Mouse (Mus musculus): ENCODE results near the gene Gorasp1.

The Gorasp1 gene

DNA sequence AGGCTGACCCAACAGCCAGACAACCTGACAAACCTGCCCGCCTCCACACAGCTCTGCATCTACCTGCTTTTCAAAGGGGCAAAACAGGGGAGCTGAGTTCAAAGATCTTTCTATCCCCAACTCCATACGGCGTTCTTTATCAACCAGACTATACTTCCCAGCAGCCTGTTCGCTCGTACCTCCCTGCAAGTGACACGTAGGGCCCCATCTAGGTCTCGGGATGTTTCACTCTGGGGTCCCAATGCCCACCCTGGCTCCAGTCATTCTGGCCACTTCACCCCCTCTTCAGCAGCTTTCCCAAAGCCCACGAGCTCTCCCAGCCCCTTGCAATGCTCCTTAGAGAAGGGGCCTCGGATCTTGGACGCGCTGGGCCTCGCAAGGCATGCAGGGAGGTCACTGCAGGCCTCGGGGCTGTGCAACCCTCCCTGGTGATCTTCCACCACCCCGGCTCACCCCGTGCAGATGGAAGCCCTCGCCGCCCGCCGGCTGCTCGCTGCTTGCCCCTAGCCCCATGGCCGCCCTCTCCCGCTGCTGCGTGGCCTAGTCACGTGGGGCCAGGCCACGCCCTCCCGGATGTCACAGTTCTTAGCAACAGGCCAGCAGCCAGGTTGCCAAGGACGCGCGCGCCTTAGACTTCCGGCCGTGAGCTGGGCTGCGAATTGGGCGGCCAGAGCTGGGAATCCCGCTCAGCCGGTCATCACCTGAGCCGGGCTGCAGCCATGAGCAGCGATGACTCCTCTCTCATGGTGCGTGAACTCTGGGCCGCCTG is at the start of gene Gorasp1, which contains the start of gene Ttc21a:
Gene Gorasp1, minus strand, starts transcription at position 561 of the 769 bp plus-strand sequence.
Gene Ttc21a, plus strand, starts transcription at position 602 of the 769 bp plus-strand sequence.
- peak; percentile 67 for DNase-seq (ENCODE audit: low read depth, low spot score)

DNA sequence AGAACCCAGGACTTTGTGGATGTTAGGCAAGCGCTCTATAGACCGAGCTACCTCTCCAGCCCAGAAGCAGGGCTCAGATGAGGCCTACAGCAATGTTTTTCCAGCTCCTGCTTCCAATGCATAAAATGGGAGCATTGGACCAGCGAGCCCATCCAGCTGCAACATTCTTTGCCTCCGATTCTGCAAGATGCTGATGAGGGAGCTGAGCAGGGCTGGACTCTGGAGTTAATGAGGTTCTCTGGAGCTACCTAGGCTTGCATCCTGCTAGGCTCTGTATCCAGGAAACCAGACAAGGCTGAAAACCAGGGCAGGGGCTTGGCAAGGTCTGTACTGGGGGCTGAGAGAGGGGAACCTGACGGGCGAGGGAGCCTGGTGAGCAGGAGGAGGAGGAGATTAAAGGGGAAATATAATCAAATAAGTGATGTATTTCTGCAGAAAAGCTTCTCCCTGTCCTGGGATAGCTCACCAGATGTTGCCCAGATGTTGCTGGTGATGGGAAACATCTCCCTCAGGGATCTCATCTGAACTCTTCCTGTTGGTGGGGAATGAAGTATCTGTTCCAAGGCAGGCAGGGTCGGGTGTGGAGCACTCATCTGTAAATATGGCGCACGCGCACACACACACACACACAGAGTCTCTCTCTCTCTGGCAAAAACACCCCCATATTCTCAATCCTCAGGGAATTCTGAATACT is 48.7 kb upstream of the Gorasp1 start:
- DNase-seq (ENCODE audit: low read depth, low spot score): no peak

DNA sequence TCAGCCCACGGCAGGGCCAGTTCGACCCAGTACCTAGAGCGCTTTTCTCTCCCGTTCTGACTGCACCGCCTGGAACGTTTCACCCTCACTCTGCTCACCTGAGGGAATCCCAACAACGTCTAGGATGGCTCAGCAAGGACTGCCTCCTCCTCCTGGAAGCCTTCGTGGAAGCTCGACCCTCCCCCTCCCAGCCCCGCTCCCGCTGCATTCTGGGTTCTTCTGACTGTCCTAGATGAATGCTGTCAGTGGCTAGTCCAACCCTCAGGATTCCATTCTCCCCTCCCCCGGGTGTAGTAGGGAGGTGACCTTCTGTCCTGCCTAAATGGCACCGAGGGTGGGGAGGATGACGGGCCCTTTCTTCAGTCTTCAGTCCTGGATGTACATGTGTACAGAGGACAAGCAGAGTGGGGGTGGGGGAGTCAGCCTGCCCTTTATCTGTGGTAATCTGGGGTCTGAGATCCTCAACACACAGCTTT is 47.2 kb upstream of the Gorasp1 start, which contains the start of gene Csrnp1:
Gene Csrnp1, minus strand, starts transcription at position 123 of the 476 bp plus-strand sequence.
- DNase-seq (ENCODE audit: low read depth, low spot score): no peak

DNA sequence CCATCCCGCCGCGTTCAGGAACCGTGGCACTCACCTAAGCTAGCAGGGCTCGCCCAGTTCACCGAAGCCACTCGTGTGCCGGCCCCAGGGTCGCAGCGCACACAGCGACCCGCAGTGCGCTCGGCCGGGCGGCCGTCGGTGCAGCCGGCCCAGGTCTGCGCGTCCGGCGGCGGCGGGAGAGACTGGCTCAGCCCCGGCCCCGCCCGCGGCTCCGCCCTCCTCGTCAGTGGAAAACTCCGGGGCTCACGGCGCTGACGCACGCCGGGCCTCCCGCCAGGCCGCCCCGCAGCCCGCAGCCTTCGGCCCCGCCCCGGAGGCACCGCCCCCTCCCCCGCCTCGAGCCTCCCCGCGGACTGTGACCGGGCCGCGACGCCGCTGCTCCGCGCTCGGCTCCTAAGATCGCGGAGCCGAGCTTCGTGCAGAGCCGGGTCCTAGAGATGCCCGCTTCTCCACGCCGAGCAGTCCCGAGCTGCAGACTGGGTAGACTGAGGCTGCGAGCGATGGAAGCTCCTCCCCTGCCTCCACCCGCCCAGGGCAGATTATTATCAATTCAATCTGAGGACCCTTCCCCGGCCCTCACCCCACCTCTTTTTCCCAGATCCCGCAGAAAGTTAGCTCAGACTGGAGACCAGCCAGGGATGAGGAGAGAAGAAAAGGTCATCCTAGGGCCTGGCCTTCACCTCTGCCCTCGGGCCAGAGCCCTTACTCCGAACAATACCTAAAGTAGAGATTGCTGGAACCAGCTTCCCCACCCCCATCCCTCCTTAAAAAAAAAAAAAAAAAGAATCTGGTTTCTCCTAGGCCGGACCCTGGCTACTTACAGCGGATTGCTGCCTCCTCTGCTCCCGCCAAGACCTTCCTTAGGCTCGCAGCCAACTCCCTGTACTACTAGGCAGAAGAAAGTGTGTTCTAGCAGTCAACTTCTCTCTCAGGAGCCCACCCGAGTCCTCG is 46.5 kb upstream of the Gorasp1 start:
- no peak for DNase-seq (ENCODE audit: low read depth, low spot score)

DNA sequence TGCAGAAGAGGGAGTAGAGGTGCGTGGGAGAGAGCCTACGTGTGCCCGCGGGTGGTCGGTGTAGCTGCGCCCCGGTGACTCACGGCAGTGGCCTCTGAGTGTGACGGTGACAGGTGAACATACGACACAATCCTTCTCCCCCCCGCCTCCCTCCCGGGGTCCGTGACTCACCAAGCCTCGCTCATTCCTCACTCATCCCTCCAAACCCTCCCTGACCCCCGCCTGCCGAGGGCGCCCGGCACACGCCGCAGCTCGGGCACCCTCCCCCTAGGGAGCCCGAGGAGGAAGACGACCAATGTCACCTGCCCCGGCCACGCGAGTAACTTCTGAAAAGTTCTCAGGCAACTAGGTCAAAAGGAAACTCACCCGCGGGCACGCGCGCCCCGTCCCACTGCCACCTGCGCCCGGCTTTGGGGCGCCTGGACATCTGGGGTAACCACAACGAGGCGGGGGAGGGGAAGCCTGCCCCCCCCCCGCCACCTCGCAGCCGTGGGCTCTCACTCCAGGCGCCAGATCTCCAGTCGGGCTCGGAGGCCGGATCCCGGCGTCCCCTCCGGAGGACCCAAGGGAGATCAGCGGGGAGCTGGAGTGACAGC is 45.7 kb upstream of the Gorasp1 start:
- no peak for DNase-seq (ENCODE audit: low read depth, low spot score)

DNA sequence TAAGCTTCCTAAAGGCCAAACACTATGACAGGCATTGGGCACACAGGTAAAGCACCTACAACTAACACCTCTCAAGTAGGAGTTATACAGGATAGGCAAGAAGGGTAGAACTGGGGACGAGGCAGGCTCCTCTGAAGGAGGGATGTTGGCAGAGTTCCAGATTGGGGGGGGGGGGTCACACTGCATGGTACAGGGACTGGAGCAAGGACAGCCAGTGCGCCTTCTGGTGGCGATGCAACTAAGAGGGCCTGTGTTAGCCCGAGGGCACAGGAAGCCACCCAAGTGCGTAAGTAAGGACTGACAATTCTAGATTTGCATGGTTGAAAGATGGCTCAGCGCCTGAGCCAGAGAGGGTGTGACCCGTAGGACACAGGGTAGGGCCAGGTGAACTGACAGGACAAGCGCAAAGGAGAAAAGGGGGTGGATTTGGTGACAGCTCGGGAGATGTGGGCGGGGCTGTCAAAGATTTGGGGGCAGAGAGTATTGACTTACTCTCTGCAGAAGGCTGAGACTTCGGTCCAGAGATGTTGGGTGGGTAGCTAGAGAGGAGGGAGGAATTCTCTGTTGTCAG is 45.0 kb upstream of the Gorasp1 start:
- DNase-seq (ENCODE audit: low read depth, low spot score): no peak

DNA sequence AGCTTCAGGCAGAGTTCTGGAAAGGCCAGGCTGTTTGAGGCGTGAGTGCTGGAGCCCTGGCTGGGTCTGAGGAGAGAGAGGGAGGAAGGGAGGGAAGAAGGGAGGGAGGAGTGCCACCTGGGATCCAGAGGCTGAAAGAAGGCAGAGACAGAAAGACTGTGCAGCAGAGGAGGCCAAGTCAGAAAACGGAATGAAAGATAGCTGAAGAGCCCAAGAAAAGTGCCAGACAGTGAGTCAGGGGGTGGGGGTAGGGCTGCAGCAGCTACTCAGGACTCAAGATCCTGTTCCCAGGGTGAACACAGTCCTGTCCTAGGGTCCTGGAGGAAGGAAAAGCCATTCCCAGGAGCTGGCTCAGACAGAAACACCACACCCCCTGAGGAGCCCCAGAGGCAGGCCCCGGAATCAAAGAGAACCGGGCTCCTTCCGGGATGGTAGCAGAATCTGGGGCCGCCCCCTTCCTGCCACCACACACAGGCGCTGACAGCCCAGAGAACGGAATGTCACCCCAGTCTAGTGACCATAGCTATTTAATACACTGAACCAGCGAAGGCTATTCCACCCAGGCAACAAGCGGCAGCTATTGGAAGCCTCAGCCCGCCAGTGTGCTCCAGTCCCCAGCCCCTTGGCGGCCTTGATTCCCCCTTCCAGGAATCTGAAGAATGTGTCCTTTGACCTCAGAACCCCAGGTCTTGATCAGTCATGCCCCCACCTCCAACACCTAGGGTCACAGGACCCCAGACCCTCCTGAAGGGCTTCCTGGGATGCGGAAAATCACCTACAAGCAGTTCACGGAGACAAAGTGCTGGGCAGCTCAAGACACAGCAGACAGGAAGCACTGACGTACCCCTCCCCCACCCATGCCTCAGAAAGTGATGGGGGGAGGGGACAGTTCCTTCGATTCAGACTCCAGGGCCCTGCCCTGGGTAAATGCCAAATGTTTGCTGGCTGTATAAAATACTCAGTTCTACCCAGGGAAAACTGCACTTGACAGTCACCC is 44.1 kb upstream of the Gorasp1 start:
- no peak for DNase-seq (ENCODE audit: low read depth, low spot score)

DNA sequence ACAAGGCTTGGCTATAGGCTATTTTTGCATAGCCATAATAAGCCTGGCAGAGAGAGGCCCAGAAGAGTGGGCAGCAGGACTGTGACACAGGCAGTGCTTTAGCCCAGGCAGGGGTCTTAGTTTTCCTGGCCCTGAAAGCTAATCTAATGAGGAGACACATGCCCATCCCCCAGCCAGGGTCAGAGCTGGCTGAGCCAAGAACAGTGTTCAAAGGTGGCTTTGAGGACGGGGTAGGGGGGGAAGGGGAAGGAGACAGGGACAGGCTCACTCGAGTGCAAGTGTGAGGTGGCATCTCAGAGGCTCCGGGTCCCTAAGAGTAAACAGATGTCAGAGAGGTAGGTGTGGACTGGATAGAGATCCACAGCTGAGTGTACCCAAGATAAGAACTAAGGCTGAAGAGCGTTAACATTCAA is 43.4 kb upstream of the Gorasp1 start:
- no peak for DNase-seq (ENCODE audit: low read depth, low spot score)

DNA sequence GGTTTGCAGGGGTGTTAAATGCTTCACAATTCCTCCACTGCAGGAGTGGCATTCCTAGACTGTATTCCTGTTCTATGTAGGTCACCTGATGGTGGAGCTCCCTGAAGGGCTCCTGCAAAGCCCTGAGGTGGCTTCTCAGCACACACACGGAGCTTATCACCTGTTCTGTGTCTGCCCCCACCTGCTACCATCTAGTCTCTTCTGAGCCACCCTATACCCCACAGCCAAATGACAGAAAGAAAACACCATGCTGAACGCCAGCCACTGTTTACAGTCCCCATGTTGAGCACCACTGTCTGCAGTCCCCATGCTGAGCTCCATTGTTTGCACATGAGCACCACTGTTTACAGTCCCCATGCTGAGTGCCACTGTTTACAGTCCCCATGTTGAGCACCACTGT is 42.4 kb upstream of the Gorasp1 start:
- no peak for DNase-seq (ENCODE audit: low read depth, low spot score)

DNA sequence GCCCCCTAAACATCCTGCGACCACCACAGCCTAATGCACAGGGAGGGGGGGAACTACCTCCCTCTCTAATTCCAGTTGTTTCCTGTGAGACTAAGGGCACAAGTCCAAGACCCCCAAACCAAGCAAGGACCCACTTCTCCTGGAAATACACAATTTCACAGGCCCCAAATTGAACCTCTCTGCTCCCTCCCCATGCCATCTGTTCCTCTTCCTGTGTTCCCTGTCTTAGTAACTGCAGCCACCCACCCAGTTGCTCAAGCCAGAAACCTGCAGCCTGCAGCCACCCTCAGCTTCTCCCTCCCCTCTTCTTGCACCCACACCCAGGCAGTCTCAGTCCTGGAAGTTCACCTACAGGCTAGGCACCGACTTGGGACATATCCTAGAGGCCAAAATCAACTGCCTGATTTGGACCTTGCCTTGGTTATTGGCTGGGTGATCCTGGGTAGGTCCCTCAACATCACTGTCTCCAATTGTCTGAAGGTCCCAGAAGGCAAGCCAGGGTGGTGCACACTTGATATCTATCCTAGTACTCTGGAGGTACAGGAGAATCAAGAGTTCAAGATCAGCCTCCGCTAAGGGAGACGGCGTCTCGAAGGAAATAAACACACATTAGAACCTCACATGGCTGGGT is 41.6 kb upstream of the Gorasp1 start:
- no peak for DNase-seq (ENCODE audit: low read depth, low spot score)

DNA sequence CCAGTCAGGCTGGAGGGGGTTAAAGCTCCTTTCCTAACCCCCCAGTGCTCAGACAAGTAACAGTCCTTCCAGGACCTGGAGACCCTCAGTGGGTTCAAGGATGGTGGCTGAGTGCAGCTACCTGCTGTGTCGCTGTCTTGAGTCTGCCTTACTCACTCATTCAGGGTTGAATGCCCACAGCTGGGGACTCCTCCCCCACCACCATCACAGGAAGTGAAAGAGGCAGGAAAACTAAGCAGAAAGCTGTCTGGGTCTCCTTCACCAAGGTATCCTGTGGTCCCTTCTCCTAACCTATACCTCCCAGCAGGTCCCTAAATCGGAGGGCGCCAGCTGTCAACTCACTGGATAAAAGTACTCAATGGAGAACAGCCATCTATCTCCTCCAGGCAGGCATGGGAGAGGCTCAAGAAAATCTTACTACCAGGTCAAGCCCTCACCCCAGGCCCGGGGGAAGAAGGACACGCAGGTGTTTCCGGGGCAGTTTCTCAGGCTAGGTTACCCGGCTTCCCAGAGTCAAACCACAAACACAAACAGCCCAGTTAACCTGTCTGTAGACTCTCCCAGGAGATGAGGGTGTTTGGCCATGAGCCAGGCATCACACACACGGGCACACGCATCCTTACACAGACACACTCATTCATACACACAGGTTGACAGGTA is 40.9 kb upstream of the Gorasp1 start:
- no peak for DNase-seq (ENCODE audit: low read depth, low spot score)

DNA sequence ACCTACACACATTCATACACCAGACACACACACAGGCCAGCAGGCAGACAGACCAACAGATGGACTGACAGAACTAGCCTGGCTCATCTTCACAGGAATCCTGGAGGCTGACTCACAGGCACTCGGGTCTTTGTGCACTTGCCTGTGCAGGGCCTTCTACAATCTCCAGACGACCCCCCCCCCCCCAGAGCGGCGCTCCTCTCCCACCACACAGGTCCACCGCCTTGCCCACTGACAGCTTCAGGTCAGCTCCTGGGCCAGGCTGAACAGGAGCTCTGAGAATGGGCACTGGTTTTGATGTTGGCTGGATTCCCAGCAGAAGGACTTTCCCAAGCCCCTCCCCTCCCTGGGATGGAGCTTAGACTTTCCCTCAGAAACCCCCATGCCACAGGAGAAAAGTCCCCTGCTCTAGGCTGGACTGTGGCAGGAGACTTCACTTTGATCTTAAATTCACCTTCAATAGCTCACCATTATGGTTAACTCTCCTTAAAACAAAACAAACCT is 40.2 kb upstream of the Gorasp1 start:
- DNase-seq (ENCODE audit: low read depth, low spot score): no peak

DNA sequence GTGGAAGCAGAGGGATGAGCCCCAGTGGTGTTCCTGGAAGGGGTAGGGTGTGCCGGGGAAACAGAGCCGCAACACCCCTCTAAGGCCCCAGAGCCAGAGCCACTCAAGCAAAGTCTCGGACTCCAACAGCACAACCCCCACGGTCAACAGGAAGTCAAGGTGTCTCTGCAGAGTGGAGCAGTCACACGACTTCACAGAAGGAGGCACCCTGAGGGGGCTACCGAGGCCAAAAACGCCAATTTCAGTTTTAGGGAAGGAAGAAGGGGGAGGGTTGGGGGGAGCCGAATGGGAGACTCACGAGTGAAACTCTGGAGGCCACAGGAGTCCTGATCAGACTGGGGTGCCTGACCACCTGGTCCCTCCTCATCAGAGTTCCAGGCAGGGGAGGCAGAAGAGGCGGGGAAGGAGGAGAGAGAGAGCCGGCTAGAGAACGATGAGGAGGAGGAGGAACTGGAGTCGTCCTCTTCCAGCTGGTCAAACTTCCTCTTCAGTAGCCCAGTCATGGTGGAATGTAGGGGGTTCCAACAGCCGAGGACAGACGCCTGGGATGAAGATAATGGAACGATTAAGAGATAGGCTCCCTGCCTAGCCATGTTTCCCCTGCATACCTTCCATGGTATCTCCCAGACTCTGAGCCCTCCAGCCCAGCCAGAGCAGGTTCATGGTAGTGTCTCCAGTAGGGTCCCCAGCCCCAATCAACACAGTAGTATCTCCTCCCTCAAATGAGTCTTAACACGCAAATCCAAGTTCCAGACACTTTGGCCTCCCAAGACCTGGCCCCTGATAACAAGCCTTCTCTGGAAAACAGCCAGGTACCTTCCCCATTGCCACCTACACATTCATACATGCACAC is 39.6 kb upstream of the Gorasp1 start:
- DNase-seq (ENCODE audit: low read depth, low spot score): no peak

DNA sequence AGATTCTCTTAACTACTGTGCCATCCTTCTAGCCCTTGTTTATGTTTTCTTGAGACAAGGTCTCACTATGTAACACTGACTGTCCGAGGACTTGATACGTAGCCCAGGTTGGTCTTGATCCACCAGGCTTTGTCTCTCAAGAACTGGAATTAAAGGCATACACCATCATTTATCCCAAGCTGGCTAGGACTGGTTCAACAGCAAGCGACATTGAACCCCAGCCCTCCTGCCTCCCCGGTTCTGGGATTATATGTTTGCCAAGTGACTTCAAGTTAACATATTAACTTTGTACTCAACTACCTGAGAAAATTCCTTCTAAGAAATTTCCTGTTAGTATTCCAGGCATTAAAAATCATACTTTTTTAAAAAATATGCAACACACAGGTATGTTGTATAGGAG is 37.9 kb upstream of the Gorasp1 start:
- no peak for DNase-seq (ENCODE audit: low read depth, low spot score)

DNA sequence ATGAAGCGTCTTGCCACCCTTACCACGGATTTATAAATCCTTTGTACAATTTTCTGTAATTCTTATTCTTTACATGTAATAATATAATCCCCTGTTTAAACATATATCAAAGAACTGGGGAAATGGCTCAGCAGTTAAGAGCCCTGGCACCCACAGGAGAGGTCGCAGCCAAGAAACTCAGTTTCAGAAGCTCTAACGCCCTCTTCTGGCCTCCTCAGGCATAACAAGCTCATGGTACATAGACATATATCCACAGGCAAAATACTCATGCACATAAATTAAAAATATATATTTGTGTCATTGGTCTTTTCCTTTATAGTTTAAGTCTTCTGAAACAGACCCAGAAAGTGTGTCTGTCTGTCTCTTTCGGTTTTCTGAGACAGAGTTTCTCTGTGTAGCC is 37.2 kb upstream of the Gorasp1 start:
- no peak for DNase-seq (ENCODE audit: low read depth, low spot score)

DNA sequence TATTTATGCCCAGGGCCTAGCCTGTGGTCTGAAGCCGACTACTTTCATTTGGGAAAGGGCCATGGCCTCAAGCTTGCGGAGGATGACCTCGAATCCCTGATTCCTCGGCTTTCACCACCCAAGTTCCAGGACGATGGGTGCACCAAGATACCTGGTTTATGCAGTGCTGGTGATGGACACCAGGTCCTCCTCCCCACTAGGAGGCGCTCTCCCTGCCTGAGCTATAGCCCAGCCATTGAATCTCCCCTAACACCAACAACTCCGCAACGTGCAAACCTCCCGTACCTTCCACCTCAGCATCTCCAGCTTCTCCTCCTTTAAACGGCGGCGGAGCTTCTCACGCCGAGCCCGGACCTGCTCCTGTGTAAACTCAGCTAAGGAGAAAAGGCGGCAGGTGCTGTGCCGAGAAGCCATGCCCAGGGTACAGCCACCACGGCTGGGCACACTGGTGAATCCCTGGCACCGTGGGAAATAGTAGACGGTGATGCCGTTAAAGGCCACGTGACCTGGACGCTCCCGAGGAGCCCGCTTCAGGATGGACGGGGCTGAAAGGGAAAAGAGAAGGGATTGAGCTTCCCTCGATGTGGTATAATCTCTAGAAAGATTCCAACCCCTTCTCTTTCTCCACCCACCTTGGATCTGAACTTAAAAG is 36.6 kb upstream of the Gorasp1 start:
- no peak for DNase-seq (ENCODE audit: low read depth, low spot score)

DNA sequence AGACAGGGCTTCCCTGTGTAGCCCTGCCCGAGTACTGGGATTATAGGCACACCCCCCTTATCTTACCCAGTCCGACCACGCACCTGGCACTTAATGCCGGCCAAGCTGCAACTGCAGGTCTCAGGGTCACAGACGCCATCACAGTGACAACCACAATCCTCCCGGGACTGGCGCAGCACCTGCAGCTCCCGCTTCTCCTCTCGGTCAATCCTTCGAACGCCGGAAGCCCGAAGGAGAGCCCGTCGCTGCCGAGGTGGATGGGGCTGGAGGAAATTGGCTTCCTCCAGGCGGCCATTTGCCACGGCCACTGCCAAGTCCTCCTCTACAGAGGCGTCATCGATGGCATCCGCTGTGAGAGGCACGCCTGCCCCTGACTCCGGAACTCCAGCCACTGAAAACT is 35.9 kb upstream of the Gorasp1 start:
- DNase-seq (ENCODE audit: low read depth, low spot score): no peak

Data from WW6 (cell line).